Mouse (Mus musculus): ENCODE data around the gene Gpc2. TPM values are rescaled to one million over a fixed set of nuclear protein-coding genes. Genes with fewer than 3 reads are reported as not detected.

The Gpc2 gene
- total RNA-seq (2023), result 2.0 to 3.0 TPM (median 2.0 TPM) in 4 replicates

GRCm38 (mm10) chr5:138279585-138280424 is at the start of gene Gpc2, which contains the start of the genes Gm43720 and Stag3:
Gpc2 (minus strand) TSS chr5:138280005.
Gm43720 (minus strand) TSS chr5:138279958.
Stag3 (plus strand) TSS chr5:138280240.

GRCm38 (mm10) chr5:138272409-138272923 is 7.3 kb downstream of the Gpc2 start, which contains the start of gene Gal3st4:
Gal3st4 (minus strand) TSS chr5:138272840.

GRCm38 (mm10) chr5:138263260-138264206 is 16.3 kb downstream of the Gpc2 start, which contains the start of gene BC037034:
BC037034 (minus strand) TSS chr5:138264033.

GRCm38 (mm10) chr5:138255353-138256093 is 24.3 kb downstream of the Gpc2 start, which contains the start of gene Lamtor4:
Lamtor4 (plus strand) TSS chr5:138255482.

GRCm38 (mm10) chr5:138225700-138226099 is 54.1 kb downstream of the Gpc2 start, which contains the start of gene Nxpe5:
Nxpe5 (plus strand) TSS chr5:138225898.

Other genes with a start within 250 kb of the Gpc2 start
- gene Smok3c, start 226.8 kb downstream of the Gpc2 start, total RNA-seq (2023), result not detected in 4 replicates
- 16.7 to 18.6 TPM (median 17.1 TPM) in 4 replicates for gene Zkscan1, start 194.9 kb downstream of the Gpc2 start, total RNA-seq (2023)
- 7.5 to 14.3 TPM (median 10.9 TPM) in 4 replicates for gene Zscan21, start 163.1 kb downstream of the Gpc2 start, total RNA-seq (2023)
- gene Zfp113, start 124.3 kb downstream of the Gpc2 start, total RNA-seq (2023), result 8.3 to 11.6 TPM (median 9.5 TPM) in 4 replicates
- 48.8 to 54.2 TPM (median 50.0 TPM) in 4 replicates for gene Cops6, start 118.9 kb downstream of the Gpc2 start, total RNA-seq (2023)
- 33.4 to 38.4 TPM (median 35.6 TPM) in 4 replicates for gene Ap4m1, start 108.0 kb downstream of the Gpc2 start, total RNA-seq (2023)
- 50.1 to 67.0 TPM (median 54.9 TPM) in 4 replicates for gene Mcm7, start 107.6 kb downstream of the Gpc2 start, total RNA-seq (2023)
- gene Taf6, start 92.6 kb downstream of the Gpc2 start, total RNA-seq (2023), result 27.6 to 29.1 TPM (median 28.3 TPM) in 4 replicates
- gene Cnpy4, start 92.5 kb downstream of the Gpc2 start, total RNA-seq (2023), result 14.6 to 16.4 TPM (median 15.4 TPM) in 4 replicates
- gene Mblac1, start 85.7 kb downstream of the Gpc2 start, total RNA-seq (2023), result 0.91 to 1.6 TPM (median 1.3 TPM) in 4 replicates
- not detected in 4 replicates for gene Nxpe5, start 54.1 kb downstream of the Gpc2 start, total RNA-seq (2023)
- gene Lamtor4, start 24.5 kb downstream of the Gpc2 start, total RNA-seq (2023), result 30.0 to 42.9 TPM (median 38.4 TPM) in 4 replicates
- gene BC037034, start 16.0 kb downstream of the Gpc2 start, total RNA-seq (2023), result 47.3 to 60.1 TPM (median 49.0 TPM) in 4 replicates
- gene Gal3st4, start 7.2 kb downstream of the Gpc2 start, total RNA-seq (2023), result not detected in 4 replicates
- not detected in 4 replicates for gene Gm43720, start within 50 bp of the Gpc2 start, total RNA-seq (2023)
- 0.12 TPM in 1 of 4 replicates, not detected in the others for gene Stag3, start 235 bp upstream of the Gpc2 start, total RNA-seq (2023)
- 0.53 TPM in 1 of 4 replicates, not detected in the others for gene Pvrig, start 62.0 kb upstream of the Gpc2 start, total RNA-seq (2023)
- 19.0 to 21.8 TPM (median 20.3 TPM) in 4 replicates for gene Zfp157, start 161.5 kb upstream of the Gpc2 start, total RNA-seq (2023)